Mouse (Mus musculus) layer of hippocampus, adult 2 months (tissue): ENCODE results near the gene Usp46. TPM values are rescaled to one million over a fixed set of nuclear protein-coding genes. Genes with fewer than 3 reads are reported as not detected.

ENCODE experiments used
- DNase-seq, 2 experiments: peaks; one replicate each; pipeline ENCODE4 v3.0.0; 2022; ENCODE audit warnings: low spot score in 2 of 2
- H3K27ac ChIP-seq: fragments of 200-600 bp; 2 replicates; pipeline ENCODE4 v1.8.1; 2022
- H3K4me3 ChIP-seq: fragments of 200-600 bp; 2 replicates; pipeline ENCODE4 v1.8.1; 2022; ENCODE audit warnings: mild to moderate bottlenecking
- CTCF ChIP-seq: fragments of 200-600 bp; conservative IDR thresholded peaks from 2 replicates; pipeline ENCODE4 v1.8.1; 2022; ENCODE audit warnings: antibody characterized with exemption, mild to moderate bottlenecking, moderate library complexity
- long read RNA-seq, 2 experiments: library from polyadenylated mRNA; stranded (forward); transcript quantifications; one replicate each; pipeline ENCODE4 v2.0.0; 2021; ENCODE audit warnings: borderline mapping rate in 2 of 2
- total RNA-seq, 2 experiments: library from RNA; stranded (reverse); gene quantifications; 2 replicates each; pipeline ENCODE4 v1.2.3; 2021

Usp46 gene
- 100 to 1,000 TPM; 135 to 138 TPM for total RNA-seq
- long read RNA-seq, experiment 1, full-length matches to known transcripts: 62 of 85 reads
- long read RNA-seq, experiment 1, partial matches to known transcripts: 1 of 85 reads
- long read RNA-seq, experiment 1, other reads (novel, unspliced or antisense): 22 of 85 reads
- long read RNA-seq, experiment 2, full-length matches to known transcripts: 82 of 107 reads
- long read RNA-seq, experiment 2, partial matches to known transcripts: 2 of 107 reads
- long read RNA-seq, experiment 2, other reads (novel, unspliced or antisense): 23 of 107 reads

DNA sequence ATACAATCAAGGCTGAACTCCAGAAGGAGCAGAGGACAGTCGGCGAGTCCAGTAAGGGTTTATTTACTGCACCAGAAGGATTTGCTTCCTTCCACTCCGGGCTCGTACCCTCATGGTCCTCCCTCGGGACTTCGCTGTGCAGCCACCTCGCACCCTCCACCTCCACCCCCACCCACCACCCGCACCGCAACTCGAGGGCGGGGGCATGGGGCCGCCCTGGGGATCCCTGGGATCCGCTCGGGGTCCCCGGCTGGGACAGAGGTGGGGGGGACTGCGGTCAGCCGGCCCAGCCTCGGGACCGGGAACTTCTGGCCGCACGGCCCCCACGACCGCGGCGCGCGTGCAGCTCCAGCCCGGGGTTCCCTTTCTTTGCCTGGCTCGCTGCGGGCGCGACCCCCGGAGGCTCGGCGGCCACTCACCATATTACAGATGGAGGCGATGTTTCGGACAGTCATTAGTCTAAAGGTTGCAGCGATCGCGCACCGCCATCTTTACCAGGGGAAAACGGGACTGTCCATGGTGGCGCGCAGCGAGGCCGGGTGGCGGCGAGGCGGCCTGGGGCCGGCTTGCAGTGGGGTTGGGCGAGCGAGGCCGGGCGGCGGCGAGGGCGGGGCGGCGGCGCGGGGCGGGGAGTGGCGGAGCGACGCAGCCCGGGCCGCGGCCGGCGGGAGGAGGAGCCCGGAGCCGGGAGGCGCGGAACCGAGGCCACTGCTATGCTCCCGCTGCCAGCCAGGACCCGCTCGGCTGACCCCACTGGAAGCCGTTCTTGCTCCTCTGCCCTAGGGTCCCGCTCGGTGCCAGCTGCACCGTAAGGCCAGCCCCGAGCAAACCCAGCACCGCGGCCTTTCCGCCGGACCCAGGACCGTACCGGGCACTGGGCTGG lies at the start of gene Usp46:
Gene Usp46, minus strand, starts transcription at position 601 of the 883 bp plus-strand sequence.
- H3K4me3 ChIP-seq: peak within 1 kb of the TSS; percentile 92
- peak; percentile 71 to 81 for DNase-seq
- TF ChIP-seq CTCF: 0 out of 2 replicates have a peak, but pooled peaks have one; percentile 5
- H3K27ac ChIP-seq: peak within 1 kb of the TSS; percentile 99

- peak in 1 of 2 experiments; percentile 41 for DNase-seq
- H3K27ac ChIP-seq: peak overlapping the region; percentile 56; the same call in 1 of the 2 replicates
- TF ChIP-seq CTCF: no peak
- H3K4me3 ChIP-seq: no peak overlapping the region
Observed at GRCm38 (mm10) chr5:74113961-74114689, 45.9 kb upstream of the Usp46 start.

GRCm38 (mm10) chr5:74105445-74105844 lies 37.2 kb upstream of the Usp46 start:
- DNase-seq: no peak
- TF ChIP-seq CTCF: no peak
- Histone ChIP-seq H3K27ac (no peak overlapping the region), H3K4me3 (no peak overlapping the region)

DNA sequence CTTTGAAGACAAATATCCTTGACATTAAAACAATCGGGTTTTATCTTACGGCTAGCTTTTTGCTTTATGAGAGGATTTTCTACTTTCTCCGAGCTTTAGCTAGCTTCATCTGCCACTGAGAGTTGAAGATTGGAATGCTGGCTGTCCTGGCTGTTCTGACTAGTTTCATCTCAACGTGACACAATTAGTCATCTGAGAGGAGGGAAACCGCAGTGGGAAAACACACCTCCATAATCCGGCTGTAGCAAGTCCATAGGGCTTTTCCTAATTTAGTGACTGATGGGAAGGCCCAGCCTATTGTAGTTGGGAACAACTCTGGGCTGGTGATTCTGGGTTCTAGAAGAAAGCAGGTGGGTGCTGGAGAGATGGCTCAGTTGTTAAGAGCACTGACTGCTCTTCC lies 33.5 kb upstream of the Usp46 start:
- H3K4me3 ChIP-seq: no peak overlapping the region
- H3K27ac ChIP-seq: peak overlapping the region; percentile 53; the same call in 1 of the 2 replicates
- DNase-seq: no peak
- TF ChIP-seq CTCF: no peak

DNA sequence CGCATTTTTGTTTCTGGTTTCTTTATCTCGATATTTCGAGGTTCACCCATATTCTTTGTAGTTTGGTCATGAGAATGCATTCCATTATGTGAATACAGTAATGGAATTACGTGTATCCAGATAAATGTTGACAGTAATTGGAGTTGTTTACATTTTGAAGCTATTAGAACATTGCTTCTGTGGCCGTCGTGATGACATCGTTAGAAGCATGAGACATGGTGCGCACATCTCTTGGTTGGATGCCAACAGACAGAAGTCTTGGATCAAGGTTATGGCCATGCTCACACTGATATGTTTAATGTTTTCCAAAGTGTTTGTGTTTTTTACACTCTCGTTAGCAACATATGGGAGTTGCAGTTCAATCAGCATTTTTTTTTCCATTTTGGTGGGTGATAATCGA lies 30.8 kb upstream of the Usp46 start:
- no peak for DNase-seq
- Histone ChIP-seq H3K4me3 (no peak overlapping the region), H3K27ac (no peak overlapping the region)
- no peak for TF ChIP-seq CTCF

GRCm38 (mm10) chr5:74097854-74098220 lies 29.6 kb upstream of the Usp46 start:
- Histone ChIP-seq H3K4me3 (no peak overlapping the region), H3K27ac (no peak overlapping the region)
- DNase-seq: no peak
- TF ChIP-seq CTCF: no peak

GRCm38 (mm10) chr5:74097116-74097853 lies 29.1 kb upstream of the Usp46 start:
- no peak for DNase-seq
- H3K4me3 ChIP-seq: no peak overlapping the region
- no peak overlapping the region for H3K27ac ChIP-seq
- no peak for TF ChIP-seq CTCF

- no peak overlapping the region for H3K27ac ChIP-seq
- H3K4me3 ChIP-seq: no peak overlapping the region
- no peak for TF ChIP-seq CTCF
- no peak for DNase-seq
Observed at GRCm38 (mm10) chr5:74096060-74096459, 27.8 kb upstream of the Usp46 start.

DNA sequence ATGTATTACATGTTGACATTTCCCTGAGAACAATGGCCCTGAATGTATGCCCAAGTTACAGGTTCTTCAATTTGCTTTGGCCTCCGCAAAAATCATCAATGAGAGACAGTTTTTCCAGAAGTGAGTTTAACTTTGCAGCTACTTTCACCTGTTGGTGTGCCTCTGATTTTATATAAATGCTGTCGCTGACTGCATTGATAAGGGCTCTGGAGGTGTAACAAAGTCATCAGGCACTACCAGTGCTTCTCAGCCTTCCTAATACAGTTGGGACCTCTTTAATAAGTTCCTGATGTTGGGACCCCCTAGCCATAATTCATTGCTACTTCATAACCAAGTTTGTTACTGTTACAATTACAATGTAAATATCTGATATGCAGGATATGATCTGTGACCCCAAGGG lies 27.4 kb upstream of the Usp46 start:
- Histone ChIP-seq H3K27ac (no peak overlapping the region), H3K4me3 (no peak overlapping the region)
- TF ChIP-seq CTCF: no peak
- DNase-seq: no peak

DNA sequence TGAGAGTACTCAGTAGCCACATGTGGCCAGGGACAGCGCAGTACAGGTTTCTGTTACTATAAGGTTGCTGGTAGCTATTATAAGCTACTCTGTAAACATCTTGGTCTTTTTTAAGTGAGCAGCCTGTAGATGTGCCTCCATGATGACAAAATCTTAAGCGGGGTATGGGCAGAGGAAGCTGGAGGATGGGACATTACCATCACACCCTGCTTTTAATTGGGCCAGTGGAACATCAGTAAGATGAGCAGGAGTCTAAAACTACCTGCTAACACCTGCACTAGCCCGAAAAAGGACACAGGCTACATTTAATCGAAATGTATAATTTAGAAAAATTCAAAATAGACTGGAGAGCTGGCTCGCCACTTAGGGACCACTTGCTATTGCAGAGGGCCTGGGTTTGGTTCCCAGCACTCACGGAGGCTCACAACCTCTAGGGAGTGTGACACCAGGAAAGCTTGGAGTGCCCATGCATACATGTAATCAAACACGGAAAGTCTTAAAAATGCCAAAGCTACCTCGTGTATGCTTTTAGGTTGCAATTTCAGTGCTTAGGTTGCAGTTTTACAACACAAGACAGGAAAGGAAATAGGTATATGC lies 26.7 kb upstream of the Usp46 start:
- DNase-seq: no peak
- TF ChIP-seq CTCF: no peak
- Histone ChIP-seq H3K4me3 (no peak overlapping the region), H3K27ac (no peak overlapping the region)

DNA sequence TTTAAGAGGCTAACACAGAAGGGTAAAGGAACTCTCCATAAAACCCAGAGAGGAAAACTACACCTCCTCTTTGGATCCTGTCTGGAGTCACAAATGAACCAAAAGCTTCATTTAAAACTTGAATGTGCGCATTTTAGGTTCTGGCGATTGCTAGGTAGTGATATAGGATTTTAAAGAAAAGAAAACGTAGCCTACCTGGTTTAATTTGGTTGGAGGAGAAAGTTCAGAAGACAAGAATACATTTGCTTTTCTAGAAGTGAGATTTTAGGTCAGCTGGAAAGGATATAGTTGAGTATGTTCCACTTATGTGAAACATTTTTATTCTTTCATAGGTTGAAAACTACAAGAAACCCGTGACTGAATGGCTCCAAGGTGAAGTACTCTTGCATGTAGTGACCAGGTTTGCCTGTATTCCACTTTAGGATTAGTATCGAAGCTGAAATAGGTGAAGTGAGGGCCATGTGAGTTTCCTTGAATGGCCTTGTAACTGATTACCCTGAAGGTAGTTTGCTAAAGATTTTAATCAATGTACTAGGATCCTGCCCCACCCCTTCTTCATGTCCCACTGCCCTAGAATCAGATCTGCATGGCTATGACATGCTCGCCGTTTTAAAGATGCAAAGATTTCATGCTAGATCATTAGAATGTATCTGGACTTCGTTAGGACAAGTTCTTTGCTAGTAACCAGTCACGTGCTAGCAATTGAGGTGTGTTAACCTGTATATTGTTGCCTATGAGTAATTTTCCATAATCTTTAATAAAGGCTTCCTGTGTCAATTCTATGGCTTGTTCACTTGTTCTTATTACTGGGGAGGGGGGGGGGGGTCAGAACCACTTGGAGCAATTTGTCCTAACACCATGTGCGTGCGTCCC lies 25.6 kb upstream of the Usp46 start:
- H3K4me3 ChIP-seq: peak overlapping the region; percentile 70
- no peak for TF ChIP-seq CTCF
- H3K27ac ChIP-seq: peak overlapping the region; percentile 91
- no peak for DNase-seq
